Mouse (Mus musculus): ENCODE data around the gene Ap3b1.

Gene Ap3b1

DNA sequence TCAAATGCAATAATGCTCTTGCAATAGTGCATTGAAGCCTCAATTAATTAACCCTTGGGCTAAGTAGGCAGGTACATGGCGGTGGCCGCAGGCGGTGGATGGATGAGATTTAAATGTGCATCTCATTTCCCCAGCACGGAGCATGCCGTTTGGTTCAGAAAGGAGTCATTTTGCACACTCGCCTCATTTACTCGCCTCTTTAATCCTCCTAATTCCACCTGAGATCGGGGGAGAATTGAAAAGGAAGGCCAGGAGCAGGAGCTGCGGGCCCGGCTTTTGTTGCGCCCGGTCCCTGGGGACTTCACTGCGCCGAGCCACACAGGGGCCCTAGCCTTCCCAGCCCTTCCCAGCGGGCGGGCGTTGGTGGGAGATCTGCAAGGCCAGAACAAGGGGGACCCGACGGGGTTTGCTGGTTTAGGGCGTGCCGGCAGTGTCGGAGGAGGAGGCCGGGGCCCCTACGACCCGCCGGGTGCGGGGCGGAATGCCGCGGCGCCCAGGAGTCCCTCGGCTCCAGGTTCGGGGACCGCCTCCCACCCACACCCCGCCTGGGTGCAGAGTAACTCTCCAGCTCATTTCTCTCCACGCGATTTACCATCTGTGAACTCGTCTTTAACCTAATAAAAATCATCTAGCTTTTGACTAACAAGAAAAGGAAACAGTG is 237.1 kb downstream of the Ap3b1 start:
- no peak for DNase-seq (ENCODE audit: low read depth)

DNA sequence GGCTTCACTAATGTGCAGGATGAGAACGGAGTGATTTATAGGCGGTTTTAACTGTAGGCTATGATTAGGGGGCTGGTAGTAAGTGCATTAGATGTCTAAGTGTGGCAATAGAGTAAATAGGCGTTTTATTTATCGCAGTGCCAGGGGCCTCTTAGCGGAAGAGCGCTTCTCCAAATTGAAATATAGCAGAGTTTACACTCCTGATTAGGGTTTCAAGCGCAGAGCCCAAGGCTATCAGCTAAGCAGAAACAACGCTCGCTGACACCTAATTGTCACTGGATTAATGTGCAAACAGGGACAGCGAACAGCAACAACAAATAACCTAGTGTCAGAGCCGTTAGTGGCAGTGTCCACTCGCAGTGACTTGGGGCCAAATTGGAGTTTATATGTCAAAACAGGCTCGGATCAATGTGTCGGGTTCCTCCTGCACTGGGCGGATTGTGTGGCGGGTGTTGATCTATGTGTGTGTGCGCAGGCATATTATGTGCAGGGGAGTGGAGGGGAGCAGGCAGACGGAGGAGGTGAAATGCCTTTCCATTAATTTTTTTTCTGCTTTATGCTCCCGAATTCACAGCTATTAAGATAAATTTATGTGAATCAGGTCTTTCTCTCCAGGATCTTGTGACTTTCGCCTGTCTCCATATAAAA is 237.8 kb downstream of the Ap3b1 start:
- DNase-seq (ENCODE audit: low read depth), result no peak

DNA sequence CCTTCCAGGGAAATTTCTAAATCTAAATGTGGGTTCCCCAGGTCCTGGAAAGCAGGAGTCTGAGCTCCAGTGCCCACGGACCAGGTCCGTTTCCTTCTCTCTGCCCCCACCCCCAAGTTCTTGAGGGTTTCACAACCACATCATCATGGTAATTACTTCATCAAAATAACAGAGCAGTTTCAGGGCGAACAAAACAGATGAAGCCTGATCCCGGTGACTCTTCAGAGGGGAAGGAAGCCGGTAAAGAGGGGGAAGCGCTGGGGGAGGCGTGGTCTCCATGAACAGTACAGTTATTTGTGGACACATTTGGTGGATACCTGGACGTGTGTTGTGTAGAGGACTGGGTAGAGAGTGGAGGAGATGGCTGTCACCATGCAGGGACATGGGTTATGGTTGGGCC is 241.0 kb downstream of the Ap3b1 start:
- no peak for DNase-seq (ENCODE audit: low read depth)

DNA sequence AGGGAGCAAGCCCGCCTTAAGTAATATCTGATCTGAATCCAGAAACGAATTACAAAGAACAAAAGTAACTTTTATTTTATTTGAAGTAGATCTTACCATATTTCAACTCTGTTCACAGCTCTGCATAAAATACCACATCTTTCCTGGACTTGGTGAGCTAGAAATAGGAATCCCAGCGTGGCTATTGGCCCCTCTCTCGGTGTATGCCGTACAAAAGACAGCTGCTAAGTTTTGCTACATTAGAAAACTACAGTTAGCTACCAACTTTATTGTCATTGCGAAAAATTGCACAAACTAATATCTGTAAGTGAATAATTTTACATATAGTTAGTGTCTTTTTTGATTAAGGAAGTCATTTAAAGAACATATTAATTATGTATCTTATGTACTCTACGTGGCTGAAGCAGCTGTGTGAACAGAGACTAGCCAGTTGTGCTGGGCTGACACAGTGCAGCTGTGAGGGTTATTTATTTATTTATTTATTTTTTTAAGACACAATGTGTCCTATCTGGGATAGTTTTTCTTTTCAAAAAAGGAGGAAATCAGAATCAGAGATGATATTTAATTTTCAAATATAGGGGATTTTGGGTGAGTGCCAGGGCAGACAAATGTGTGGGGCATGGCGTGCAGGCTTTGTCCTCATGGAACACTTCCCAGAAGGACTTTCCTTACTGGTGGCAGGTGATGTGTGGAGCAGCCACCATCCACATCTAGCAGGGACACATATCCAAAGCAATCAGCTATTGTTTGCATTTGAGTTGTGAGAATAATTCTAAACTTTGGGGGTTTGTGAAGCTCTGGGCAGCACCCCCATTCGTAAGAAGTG is 248.5 kb downstream of the Ap3b1 start:
- DNase-seq (ENCODE audit: low read depth), result no peak

DNA sequence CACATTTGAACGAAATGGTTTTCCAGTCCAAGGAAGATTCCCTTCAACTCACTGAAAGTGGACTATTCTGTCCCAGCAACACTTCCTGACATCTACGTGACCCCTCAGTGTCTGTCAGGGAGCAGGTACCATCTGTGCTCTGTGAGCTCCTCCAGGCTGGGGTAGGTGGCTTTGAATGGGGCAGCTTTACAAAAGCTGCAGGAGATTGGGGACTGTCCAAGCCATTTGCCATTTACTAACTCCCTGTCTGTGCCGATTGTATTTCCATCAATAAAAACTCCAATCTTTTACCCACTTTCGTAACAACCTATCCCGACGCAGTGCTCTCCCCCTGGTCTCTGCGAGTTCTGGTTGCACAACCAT is 249.1 kb downstream of the Ap3b1 start:
- DNase-seq (ENCODE audit: low read depth), result no peak

DNA sequence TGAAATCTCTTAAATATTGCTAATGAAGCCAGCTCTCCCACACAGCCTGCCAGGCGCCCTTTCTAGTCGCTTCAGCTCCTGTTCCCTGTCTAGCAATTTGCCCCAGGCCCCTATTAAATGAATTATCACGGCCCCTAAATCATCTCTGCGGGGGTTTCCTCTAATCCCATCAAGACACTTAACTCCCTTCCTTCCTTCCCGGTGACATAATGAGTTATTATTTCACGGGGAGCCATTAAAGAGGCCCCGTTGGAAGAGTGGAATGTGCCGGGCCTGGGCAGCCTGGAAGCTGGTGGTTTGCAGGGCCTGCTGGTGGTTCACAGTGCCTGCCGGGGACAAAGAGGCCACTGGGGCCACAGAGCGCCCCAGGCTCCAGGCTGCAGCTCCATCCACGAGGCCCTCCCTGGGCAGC is 249.7 kb downstream of the Ap3b1 start:
- no peak for DNase-seq (ENCODE audit: low read depth)

DNA sequence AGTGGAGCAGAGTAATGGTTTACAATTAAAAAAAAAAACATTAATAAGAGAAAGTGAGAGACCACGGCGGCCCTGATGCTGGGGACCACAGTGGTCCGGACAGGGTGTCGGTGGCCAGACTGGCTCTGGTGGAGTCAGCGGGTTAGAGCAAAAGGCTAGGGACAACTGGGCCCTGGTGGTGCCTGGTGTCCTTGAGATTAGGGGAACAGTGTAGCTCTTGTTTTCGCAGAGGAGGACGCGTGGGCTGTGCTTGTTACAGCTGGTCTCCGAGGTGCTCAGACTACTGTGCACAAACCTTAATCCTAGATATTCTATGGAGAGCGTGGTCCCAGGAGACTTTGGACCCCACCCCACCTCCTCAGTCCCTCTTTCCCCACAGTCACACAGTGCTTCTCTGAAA is 250.2 kb downstream of the Ap3b1 start:
- no peak for DNase-seq (ENCODE audit: low read depth)

Data from c-Kit-positive CD71-positive TER-119-negative erythroid progenitor cells, embryonic 14.5 days (primary cell).